In genomic region chr13:30136243-30136922, GRCm38 (mm10) we compare ENCODE assay signal across 8 mouse cellular contexts. TPM values are rescaled to one million over a fixed set of nuclear protein-coding genes. Genes with fewer than 3 reads are reported as not detected.
DNase-seq lines count a peak whose midpoint lies in the region; ATAC-seq and TF ChIP-seq lines count a peak whose summit lies in the region.

Gene Mboat1, plus strand, starts transcription at chr13:30136489.

- peak within 1 kb of the TSS; percentile 74 for H3K27ac ChIP-seq in gastrocnemius, adult 2 months
- no peak within 1 kb of the TSS for H3K27ac ChIP-seq in hindbrain, embryonic 15.5 days (replicated peaks)

- no peak for DNase-seq in Patski (ENCODE audit: low read depth, low spot score)
- DNase-seq in cerebellum, postnatal 25 days: peak; percentile 72 to 75
- peak; percentile 90 for DNase-seq in gastrocnemius, adult 2 months
- DNase-seq in layer of hippocampus, postnatal 36 days: peak; percentile 62 to 63
- DNase-seq in lung, postnatal 25 days (ENCODE audit: low spot score): peak; percentile 76
- peak; percentile 87 for DNase-seq in ovary, postnatal 36 days (ENCODE audit: low spot score)
- peak; percentile 82 for DNase-seq in thymus, postnatal 25 days

- POLR2A ChIA-PET in Patski (lab: Charles Lee): interaction anchor here (0.5 kb wide), 1 partner anchor 9 kb away, joined by 5 read pairs; no protein-coding TSS in a partner anchor

- peak; percentile 91 for ATAC-seq in Patski
- peak; percentile 93 for ATAC-seq in hindbrain, embryonic 15.5 days (ENCODE audit: low FRiP score, low read depth)

- H3K9me3 ChIP-seq in hindbrain, embryonic 15.5 days: no peaks in the 10 kb centered on the region

- H3K9ac ChIP-seq in hindbrain, embryonic 15.5 days: peak within 1 kb of the TSS; percentile 64

- peak within 1 kb of the TSS; percentile 89 for H3K4me3 ChIP-seq in gastrocnemius, adult 2 months
- H3K4me3 ChIP-seq in hindbrain, embryonic 15.5 days: peak within 1 kb of the TSS; percentile 76

- peak within 1 kb of the TSS; percentile 98 for H3K4me2 ChIP-seq in hindbrain, embryonic 15.5 days

- H3K36me3 ChIP-seq in hindbrain, embryonic 15.5 days: no peaks in the 10 kb centered on the region

- WGBS in hindbrain, embryonic 15.5 days: under 1% methylated on average over 55 of the region's 55 CpGs

- peaks cover 3% of the 10 kb centered on the region for H3K4me1 ChIP-seq in hindbrain, embryonic 15.5 days (replicated peaks)

- CTCF ChIA-PET in Patski (lab: Charles Lee): interaction anchor here (1.1 kb wide), 1 partner anchor 118 kb away, joined by 3 read pairs; no protein-coding TSS in a partner anchor

- in situ Hi-C loops in Patski (cut with MboI; ENCODE audit: low pct_unique_long_range_greater_than_20kb): loop anchor here (5.0 kb wide), 1 partner anchor 39 kb away; no protein-coding TSS in a partner anchor

- intact Hi-C loops in gastrocnemius, adult 2 months (cut with DNase I): loop anchor here (5.0 kb wide), 1 partner anchor 126 kb away; no protein-coding TSS in a partner anchor

- H3K27me3 ChIP-seq in Patski: no peaks in the 10 kb centered on the region
- H3K27me3 ChIP-seq in hindbrain, embryonic 15.5 days: peaks cover 10% of the 10 kb centered on the region; the same call in 1 of the 2 replicates

- no peak for TF ChIP-seq CTCF in Patski (IDR thresholded peaks at IDR 0.05)
- TF ChIP-seq CTCF in gastrocnemius, adult 2 months (IDR thresholded peaks at IDR 0.05): no peak

RNA-seq across cellular contexts. Expression of gene Mboat1, which starts in this region (rescaled TPM):
- 18.3 TPM for polyA plus RNA-seq in Patski (2021)
- total RNA-seq in gastrocnemius, adult 2 months (2021): 1 to 10 TPM; 1.2 to 3.7 TPM
- 2.6 and 2.9 TPM in 2 replicates for polyA plus RNA-seq in hindbrain, embryonic 15.5 days (2015; fragmentation: Nextera tagmentation; extraction: Ambion mirVana)
- total RNA-seq in layer of hippocampus, postnatal 36 days (2021): 1 to 10 TPM; 1.5 to 2.0 TPM
